Mouse (Mus musculus): ENCODE measurements around the gene Cnppd1. TPM values are rescaled to one million over a fixed set of nuclear protein-coding genes. Genes with fewer than 3 reads are reported as not detected.

Cnppd1 gene
- total and polyA plus RNA-seq, 2 experiments from 2014 or later, result 50.3 to 57.3 TPM

DNA sequence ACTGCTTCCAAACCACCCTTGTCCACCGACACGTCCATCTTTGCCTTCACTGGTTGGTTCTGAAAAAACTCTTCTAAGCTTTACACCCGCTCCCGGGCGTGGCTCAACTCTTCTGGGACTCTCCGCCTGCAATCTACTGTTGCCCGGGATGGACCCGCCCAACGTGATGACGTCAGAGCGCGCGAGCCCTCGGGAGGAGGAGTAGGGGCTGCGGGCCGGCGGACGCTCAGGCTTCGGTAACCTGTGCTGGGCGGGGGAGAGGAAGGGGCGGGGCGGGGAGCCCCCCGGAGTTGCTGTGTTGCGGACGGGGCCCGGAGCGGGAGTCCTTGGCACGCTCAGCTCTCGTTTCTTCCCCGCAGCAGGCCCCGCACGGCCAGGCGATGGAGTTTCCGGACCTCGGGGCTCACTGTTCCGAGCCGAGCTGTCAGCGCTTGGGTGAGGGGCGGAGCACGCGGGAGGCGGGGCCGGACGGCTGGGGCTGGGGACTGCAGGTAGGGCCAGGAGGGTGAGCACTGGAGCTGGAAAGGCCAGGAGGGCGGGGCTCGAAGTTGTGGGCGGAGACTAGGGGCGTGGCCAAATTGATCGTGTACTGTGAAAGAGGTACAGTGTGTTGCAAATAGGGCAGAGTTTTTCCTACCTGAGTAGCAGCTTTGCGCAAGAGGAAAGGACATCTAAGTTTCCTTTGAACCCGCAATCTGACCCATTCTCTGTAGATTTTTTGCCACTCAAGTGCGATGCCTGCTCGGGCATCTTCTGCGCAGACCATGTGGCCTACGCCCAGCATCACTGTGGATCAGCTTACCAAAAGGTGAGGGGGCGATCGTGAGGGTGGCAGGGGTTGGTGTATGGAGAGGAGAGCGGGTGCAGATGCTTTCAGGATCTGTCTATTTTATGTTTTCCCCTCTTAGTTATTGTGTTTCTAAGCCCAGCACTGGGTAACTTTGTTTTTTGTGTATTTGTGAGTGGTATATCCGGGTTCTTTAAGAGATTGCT, 26.3 kb upstream of the Cnppd1 start, which contains the start of gene Zfand2b:
Gene Zfand2b (plus strand): TSS at position 175 of the 993 bp plus-strand sequence.
- H3K27me3 ChIP-seq (ENCODE audit: insufficient read depth, low read length), result no peaks in the 10 kb centered on the region
- H3K36me3 ChIP-seq (ENCODE audit: insufficient read depth), result peaks cover 32% of the 10 kb centered on the region
- peak within 1 kb of the TSS; percentile 67 for H3K4me2 ChIP-seq (ENCODE audit: low read depth)
- peak; percentile 98 for ATAC-seq
- H3K9me3 ChIP-seq (ENCODE audit: low read length), result no peaks in the 10 kb centered on the region
- 3% methylated on average over 56 of the region's 59 CpGs for WGBS
- TF ChIP-seq CTCF (IDR thresholded peaks at IDR 0.05; ENCODE audit: low read depth), result no peak
- DNase-seq, result peak; percentile 94
- peak within 1 kb of the TSS; percentile 65 for H3K9ac ChIP-seq
- H3K27ac ChIP-seq (ENCODE audit: low read depth, low read length), result peak within 1 kb of the TSS; percentile 82
- 0 out of 2 replicates have a peak, but pooled peaks cover 5% of the 10 kb centered on the region for H3K4me1 ChIP-seq (ENCODE audit: insufficient read depth)
- peak within 1 kb of the TSS; percentile 89 for H3K4me3 ChIP-seq (ENCODE audit: low read depth, low read length)

DNA sequence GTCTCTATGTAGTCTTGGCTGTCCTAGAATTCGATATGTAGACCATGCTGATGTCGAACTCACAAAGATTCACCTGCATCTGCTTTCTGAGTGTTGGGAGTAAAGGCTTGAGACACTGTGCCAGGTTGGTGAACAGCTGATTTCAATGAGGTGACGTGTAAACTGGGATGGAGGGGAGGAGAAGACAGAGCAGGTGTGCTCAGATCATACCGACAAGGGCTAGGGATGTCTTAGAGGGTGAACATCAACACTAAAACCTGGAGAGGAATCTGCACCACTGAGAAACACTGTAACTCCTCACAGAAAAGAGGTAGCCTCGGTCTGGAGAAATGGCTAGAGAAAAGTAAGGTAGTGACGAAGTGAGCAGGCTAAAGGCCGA, 25.6 kb upstream of the Cnppd1 start:
- H3K27ac ChIP-seq (ENCODE audit: low read depth, low read length), result peak overlapping the region; percentile 21; the same call in 1 of the 2 replicates
- peak overlapping the region; percentile 67 for H3K4me2 ChIP-seq (ENCODE audit: low read depth)
- DNase-seq, result no peak
- 0 out of 2 replicates have a peak overlapping the region, but pooled peaks have one; percentile 65 for H3K9ac ChIP-seq
- H3K27me3 ChIP-seq (ENCODE audit: insufficient read depth, low read length), result no peaks in the 10 kb centered on the region
- WGBS, result 11% methylated on average over 7 of the region's 7 CpGs
- peak overlapping the region; percentile 89 for H3K4me3 ChIP-seq (ENCODE audit: low read depth, low read length)
- TF ChIP-seq CTCF (IDR thresholded peaks at IDR 0.05; ENCODE audit: low read depth), result no peak
- ATAC-seq, result peak; percentile 63
- no peaks in the 10 kb centered on the region for H3K9me3 ChIP-seq (ENCODE audit: low read length)
- H3K36me3 ChIP-seq (ENCODE audit: insufficient read depth), result peaks cover 25% of the 10 kb centered on the region
- H3K4me1 ChIP-seq (ENCODE audit: insufficient read depth), result 0 out of 2 replicates have a peak, but pooled peaks cover 5% of the 10 kb centered on the region

DNA sequence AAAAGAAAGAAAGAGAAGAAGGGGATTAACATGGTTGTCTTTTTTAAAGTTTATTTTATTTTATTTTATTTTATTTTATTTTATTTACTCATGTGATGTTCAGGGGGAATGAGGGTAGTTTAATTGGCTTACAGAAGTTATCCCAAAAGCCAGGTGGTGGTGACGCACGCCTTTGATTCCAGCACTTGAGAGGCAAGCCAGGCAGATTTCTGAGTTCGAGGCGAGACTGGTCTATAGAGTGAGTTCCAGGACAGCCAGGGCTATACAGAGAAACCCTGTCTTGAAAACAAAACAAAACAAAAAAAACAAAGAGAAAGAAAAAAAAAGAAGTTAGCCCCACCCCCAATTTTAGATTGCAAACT, 17.7 kb upstream of the Cnppd1 start:
- 65% methylated on average over 4 of the region's 4 CpGs for WGBS
- no peak overlapping the region for H3K9ac ChIP-seq
- no peaks in the 10 kb centered on the region for H3K27me3 ChIP-seq (ENCODE audit: insufficient read depth, low read length)
- no peak overlapping the region for H3K4me2 ChIP-seq (ENCODE audit: low read depth)
- TF ChIP-seq CTCF (IDR thresholded peaks at IDR 0.05; ENCODE audit: low read depth), result no peak
- no peaks in the 10 kb centered on the region for H3K9me3 ChIP-seq (ENCODE audit: low read length)
- no peak overlapping the region for H3K4me3 ChIP-seq (ENCODE audit: low read depth, low read length)
- ATAC-seq, result no peak
- no peak for DNase-seq
- H3K27ac ChIP-seq (ENCODE audit: low read depth, low read length), result no peak overlapping the region
- H3K4me1 ChIP-seq (ENCODE audit: insufficient read depth), result no peaks in the 10 kb centered on the region
- H3K36me3 ChIP-seq (ENCODE audit: insufficient read depth), result no peaks in the 10 kb centered on the region

DNA sequence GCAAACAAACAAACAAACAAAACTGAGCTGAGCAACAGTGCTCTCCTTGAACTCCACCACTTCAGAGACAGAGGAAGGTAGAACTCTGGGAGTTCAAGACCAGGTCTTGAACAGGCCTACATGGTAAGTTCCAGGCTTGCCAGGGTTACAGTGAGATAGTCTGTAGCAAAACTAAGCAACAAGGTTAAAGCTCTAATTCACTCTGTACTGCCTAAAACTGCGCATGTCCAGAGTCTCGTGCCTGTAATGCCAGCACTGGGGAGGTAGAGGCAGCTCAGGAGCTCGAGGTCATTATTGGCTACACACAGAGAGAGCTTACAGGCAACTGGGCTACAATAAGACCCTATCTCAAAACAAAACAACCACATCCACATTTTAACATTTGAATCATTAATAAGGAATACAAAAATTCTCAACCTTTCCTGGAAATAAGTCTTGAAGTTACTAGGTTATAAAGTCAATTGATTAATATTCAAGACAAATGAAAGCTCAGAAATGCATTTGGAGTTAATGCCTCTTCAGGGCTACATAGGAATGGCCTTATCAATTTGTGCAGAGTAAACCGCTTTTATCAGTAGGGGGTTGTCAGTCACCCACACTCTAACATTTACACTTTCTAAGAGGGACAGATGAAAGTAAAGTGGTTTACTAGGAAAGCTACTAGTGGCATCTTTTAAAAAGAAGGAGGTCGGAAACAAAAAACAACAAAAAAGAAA, 17.2 kb upstream of the Cnppd1 start:
- Histone ChIP-seq H3K9me3 (ENCODE audit: low read length) (no peaks in the 10 kb centered on the region), H3K4me3 (ENCODE audit: low read depth, low read length) (no peak overlapping the region), H3K4me1 (ENCODE audit: insufficient read depth) (no peaks in the 10 kb centered on the region), H3K9ac (no peak overlapping the region), H3K4me2 (ENCODE audit: low read depth) (no peak overlapping the region), H3K27me3 (ENCODE audit: insufficient read depth, low read length) (no peaks in the 10 kb centered on the region), H3K27ac (ENCODE audit: low read depth, low read length) (no peak overlapping the region), H3K36me3 (ENCODE audit: insufficient read depth) (no peaks in the 10 kb centered on the region)
- DNase-seq (no peak), ATAC-seq (no peak)
- 68% methylated on average over 5 of the region's 5 CpGs for WGBS
- TF ChIP-seq CTCF (IDR thresholded peaks at IDR 0.05; ENCODE audit: low read depth), result no peak

DNA sequence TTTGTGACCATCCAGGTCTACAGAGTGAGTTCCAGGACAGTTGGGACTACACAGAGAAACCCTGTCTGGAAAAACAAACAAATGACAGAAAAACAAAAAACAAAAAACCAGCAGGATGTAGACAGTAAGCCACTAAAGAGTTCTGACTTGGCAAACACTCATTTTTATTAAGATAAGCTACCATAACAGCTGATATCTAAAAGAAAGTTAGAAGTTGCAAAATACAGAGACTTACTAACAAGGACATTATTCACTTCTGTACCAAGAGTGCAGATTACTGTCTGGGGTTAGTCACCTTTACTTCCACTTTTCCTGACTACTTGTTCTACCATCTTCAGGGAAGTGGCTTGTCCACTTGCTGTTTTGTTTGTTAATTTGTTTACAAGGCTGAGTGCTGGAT, 16.5 kb upstream of the Cnppd1 start:
- Histone ChIP-seq H3K4me2 (ENCODE audit: low read depth) (no peak overlapping the region), H3K4me1 (ENCODE audit: insufficient read depth) (no peaks in the 10 kb centered on the region), H3K4me3 (ENCODE audit: low read depth, low read length) (no peak overlapping the region), H3K27me3 (ENCODE audit: insufficient read depth, low read length) (no peaks in the 10 kb centered on the region), H3K9me3 (ENCODE audit: low read length) (no peaks in the 10 kb centered on the region), H3K27ac (ENCODE audit: low read depth, low read length) (no peak overlapping the region), H3K9ac (no peak overlapping the region), H3K36me3 (ENCODE audit: insufficient read depth) (no peaks in the 10 kb centered on the region)
- TF ChIP-seq CTCF (IDR thresholded peaks at IDR 0.05; ENCODE audit: low read depth), result no peak
- no peak for DNase-seq
- ATAC-seq, result no peak

DNA sequence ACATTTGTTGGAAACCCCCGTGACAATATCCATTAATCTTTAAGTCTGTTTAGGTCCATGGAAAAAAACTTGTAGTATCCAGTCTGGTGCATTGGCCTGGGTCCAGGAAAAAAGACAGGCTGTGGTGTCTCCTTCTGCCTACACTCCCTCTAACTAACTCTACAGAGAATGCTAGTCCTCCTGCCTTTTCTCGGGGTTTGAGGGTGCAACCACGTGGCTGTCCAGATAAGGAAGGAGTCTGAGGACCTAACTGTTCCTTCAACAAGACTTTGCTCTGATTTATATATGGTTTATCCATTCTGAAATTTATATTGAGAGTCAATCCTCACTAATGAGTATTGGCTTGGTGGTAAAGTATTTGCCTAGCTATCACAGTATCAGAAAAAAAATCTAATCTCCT, 13.3 kb upstream of the Cnppd1 start:
- ATAC-seq (no peak), DNase-seq (no peak)
- Histone ChIP-seq H3K9me3 (ENCODE audit: low read length) (no peaks in the 10 kb centered on the region), H3K9ac (no peak overlapping the region), H3K4me1 (ENCODE audit: insufficient read depth) (no peaks in the 10 kb centered on the region), H3K27ac (ENCODE audit: low read depth, low read length) (no peak overlapping the region), H3K4me2 (ENCODE audit: low read depth) (no peak overlapping the region), H3K36me3 (ENCODE audit: insufficient read depth) (no peaks in the 10 kb centered on the region), H3K27me3 (ENCODE audit: insufficient read depth, low read length) (no peaks in the 10 kb centered on the region), H3K4me3 (ENCODE audit: low read depth, low read length) (no peak overlapping the region)
- 65% methylated on average over 3 of the region's 3 CpGs for WGBS
- TF ChIP-seq CTCF (IDR thresholded peaks at IDR 0.05; ENCODE audit: low read depth), result no peak

DNA sequence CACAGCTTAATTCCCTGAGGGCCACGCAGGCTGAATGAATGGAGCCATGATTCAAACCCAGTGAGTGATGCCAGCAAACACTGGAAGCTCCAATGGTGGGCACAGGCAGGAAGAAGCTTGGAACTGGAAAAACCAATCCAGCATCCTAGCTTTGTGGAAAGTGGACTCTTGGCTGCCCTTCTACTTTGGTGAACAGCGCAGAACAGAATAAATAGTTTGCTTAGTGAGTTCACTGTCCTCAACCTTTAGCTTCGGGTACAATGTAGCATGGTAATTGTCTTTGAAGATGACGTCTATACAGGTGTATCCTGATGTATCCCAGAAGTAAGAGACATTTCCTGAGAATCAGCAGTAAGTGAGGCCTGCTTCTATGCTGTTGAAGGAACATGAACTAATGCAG, 6.2 kb upstream of the Cnppd1 start:
- 88% methylated on average over 4 of the region's 4 CpGs for WGBS
- H3K27ac ChIP-seq (ENCODE audit: low read depth, low read length), result no peak overlapping the region
- no peak overlapping the region for H3K4me2 ChIP-seq (ENCODE audit: low read depth)
- H3K9me3 ChIP-seq (ENCODE audit: low read length), result no peaks in the 10 kb centered on the region
- H3K9ac ChIP-seq, result no peak overlapping the region
- H3K4me3 ChIP-seq (ENCODE audit: low read depth, low read length), result no peak overlapping the region
- H3K27me3 ChIP-seq (ENCODE audit: insufficient read depth, low read length), result no peaks in the 10 kb centered on the region
- peaks cover 3% of the 10 kb centered on the region for H3K4me1 ChIP-seq (ENCODE audit: insufficient read depth)
- ATAC-seq (no peak), DNase-seq (no peak)
- TF ChIP-seq CTCF (IDR thresholded peaks at IDR 0.05; ENCODE audit: low read depth), result no peak
- H3K36me3 ChIP-seq (ENCODE audit: insufficient read depth), result peaks cover 37% of the 10 kb centered on the region

All from forebrain, postnatal 0 days (tissue).